Mouse (Mus musculus) kidney, adult 10 weeks (tissue): ENCODE data around the gene Plaa. TPM values are rescaled to one million over a fixed set of nuclear protein-coding genes. Genes with fewer than 3 reads are reported as not detected.

Experiments
- polyA plus RNA-seq: library from polyadenylated mRNA; stranded (reverse); fragments of 350-450 nt; fragmentation: Illumina TruSeq; extraction: RNeasy Lipid Tissue Mini Kit (QIAGEN cat#74804); gene quantifications from one replicate; pipeline ENCODE4 v1.2.3, GENCODE M21; 2014; ENCODE audit warnings: low read depth, low replicate concordance

Gene Plaa
- polyA plus RNA-seq: 147 TPM

DNA sequence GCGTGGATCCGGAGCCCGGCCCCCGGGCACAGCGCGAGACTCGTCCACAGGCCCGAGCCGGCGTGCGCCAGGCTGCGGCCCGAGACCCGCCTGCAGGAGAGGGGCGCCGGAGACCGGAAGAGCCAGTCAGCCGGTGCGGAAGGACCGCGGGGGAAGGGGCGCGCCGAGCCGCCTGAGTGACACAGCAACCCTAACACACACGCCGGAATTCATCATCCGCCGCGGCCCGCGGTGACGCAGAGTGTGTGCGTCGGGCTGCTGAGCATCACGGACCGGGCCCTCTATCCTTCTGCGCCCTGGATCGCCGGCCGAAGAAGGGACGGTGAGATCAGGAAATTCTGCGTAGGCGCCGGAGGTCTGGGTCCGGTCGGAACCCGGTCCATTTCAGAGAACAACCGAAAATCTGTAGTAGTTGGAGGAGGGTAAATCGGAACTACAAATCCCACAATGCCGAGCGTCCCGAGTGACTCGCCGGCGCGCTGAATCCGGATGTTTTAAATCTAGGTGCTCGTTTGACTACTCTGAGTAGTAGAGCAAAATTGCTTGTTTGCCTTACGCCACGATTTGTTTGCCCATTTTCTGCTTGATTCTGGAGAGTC, at the start of gene Plaa:
Plaa (minus strand) TSS at position 214 of the 599 bp plus-strand sequence.

GRCm38 (mm10) chr4:94649920-94650319, 46.9 kb upstream of the Plaa start, which contains the start of gene Lrrc19:
TSS of gene Lrrc19 (minus strand) at chr4:94650144.

GRCm38 (mm10) chr4:94613972-94614626, 11.1 kb upstream of the Plaa start, which contains the start of gene Ift74:
TSS of gene Ift74 (plus strand) at chr4:94614491.

GRCm38 (mm10) chr4:94556265-94557054, 46.6 kb downstream of the Plaa start, which contains the start of the genes Gm10306 and Caap1:
TSS of gene Gm10306 (plus strand) at chr4:94556546.
TSS of gene Caap1 (minus strand) at chr4:94556796.

Other genes starting within 250 kb of the Plaa start
- not detected for gene Gm10306, start 46.7 kb downstream of the Plaa start, polyA plus RNA-seq
- 21.5 TPM for gene Caap1, start 46.4 kb downstream of the Plaa start, polyA plus RNA-seq
- gene Ift74, start 11.2 kb upstream of the Plaa start, polyA plus RNA-seq: 60.7 TPM
- gene Lrrc19, start 46.9 kb upstream of the Plaa start, polyA plus RNA-seq: 825 TPM
- gene Tek, start 136.0 kb upstream of the Plaa start, polyA plus RNA-seq: 36.5 TPM